Mouse (Mus musculus): Measurements from ENCODE around the gene Sos2. TPM values are rescaled to one million over a fixed set of nuclear protein-coding genes. Genes with fewer than 3 reads are reported as not detected.

The Sos2 gene
- polyA plus RNA-seq, 1 experiment from 2014 or later, result 10.5 TPM

DNA sequence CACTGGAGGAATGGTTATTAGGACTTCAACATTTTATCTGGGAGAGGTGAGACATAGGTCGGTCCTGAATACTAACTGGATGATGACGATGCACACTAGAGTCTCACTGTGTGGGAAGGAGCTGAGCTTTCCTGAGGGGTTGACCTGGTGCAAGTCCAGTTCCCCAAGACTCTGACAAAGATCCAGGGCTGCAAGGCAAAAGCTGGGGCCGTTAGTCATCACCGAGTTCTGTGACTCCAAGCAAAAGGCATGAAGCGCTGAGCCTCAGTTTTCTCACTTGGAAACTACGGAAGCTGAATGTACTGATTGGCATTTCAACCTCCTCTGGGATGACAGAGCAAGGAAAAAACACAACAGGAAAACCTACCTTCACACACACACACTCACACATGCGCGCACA is 139.3 kb downstream of the Sos2 start:
- Histone ChIP-seq H3K4me1 (ENCODE audit: control insufficient read depth, insufficient read depth, low read length) (peaks cover 12% of the 10 kb centered on the region; the same call in 1 of the 2 replicates), H3K9ac (ENCODE audit: low read length) (no peak overlapping the region), H3K9me3 (ENCODE audit: control insufficient read depth, low read length) (no peaks in the 10 kb centered on the region), H3K27ac (replicated peaks; ENCODE audit: low read depth, low read length) (no peak overlapping the region), H3K27me3 (ENCODE audit: control insufficient read depth, insufficient read depth, low read length) (no peaks in the 10 kb centered on the region), H3K4me3 (ENCODE audit: low read depth, low read length) (no peak overlapping the region), H3K36me3 (ENCODE audit: control insufficient read depth, insufficient read depth, low read length) (no peaks in the 10 kb centered on the region), H3K4me2 (ENCODE audit: low read depth, severe bottlenecking) (no peak overlapping the region)
- no peak for DNase-seq (ENCODE audit: low spot score)
- ATAC-seq (ENCODE audit: insufficient number of reproducible peaks, low FRiP score, low TSS enrichment, low read depth), result no peak
- 89% methylated on average over 8 of the region's 8 CpGs for WGBS

DNA sequence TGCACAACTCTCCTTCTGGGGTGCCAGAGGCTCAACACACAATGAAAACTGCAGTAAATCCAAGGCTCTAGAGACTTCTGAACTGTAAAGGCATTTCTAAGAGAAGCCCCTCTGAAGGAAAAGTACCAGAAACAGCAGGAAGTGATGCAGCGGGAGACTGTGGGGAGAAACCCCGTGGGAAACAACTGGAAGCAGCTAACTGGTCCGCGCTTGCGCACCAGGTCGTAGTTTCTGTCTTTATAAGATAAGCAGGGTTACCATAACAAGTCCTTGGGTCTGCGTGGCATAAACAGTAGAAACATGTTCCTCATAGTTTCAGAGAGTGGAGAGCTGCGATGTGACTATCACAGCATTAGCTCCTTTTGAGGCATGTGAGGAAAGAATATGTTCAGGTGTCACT is 140.0 kb downstream of the Sos2 start:
- Histone ChIP-seq H3K36me3 (ENCODE audit: control insufficient read depth, insufficient read depth, low read length) (no peaks in the 10 kb centered on the region), H3K9ac (ENCODE audit: low read length) (no peak overlapping the region), H3K4me1 (ENCODE audit: control insufficient read depth, insufficient read depth, low read length) (peaks cover 16% of the 10 kb centered on the region; the same call in 1 of the 2 replicates), H3K4me3 (ENCODE audit: low read depth, low read length) (no peak overlapping the region), H3K4me2 (ENCODE audit: low read depth, severe bottlenecking) (no peak overlapping the region), H3K9me3 (ENCODE audit: control insufficient read depth, low read length) (no peaks in the 10 kb centered on the region), H3K27me3 (ENCODE audit: control insufficient read depth, insufficient read depth, low read length) (no peaks in the 10 kb centered on the region), H3K27ac (replicated peaks; ENCODE audit: low read depth, low read length) (no peak overlapping the region)
- 78% methylated on average over 8 of the region's 8 CpGs for WGBS
- no peak for ATAC-seq (ENCODE audit: insufficient number of reproducible peaks, low FRiP score, low TSS enrichment, low read depth)
- no peak for DNase-seq (ENCODE audit: low spot score)

- H3K9ac ChIP-seq (ENCODE audit: low read length), result no peak overlapping the region
- peaks cover 16% of the 10 kb centered on the region; the same call in 1 of the 2 replicates for H3K4me1 ChIP-seq (ENCODE audit: control insufficient read depth, insufficient read depth, low read length)
- no peak overlapping the region for H3K4me3 ChIP-seq (ENCODE audit: low read depth, low read length)
- H3K9me3 ChIP-seq (ENCODE audit: control insufficient read depth, low read length), result no peaks in the 10 kb centered on the region
- WGBS, result 90% methylated on average over 7 of the region's 7 CpGs
- H3K36me3 ChIP-seq (ENCODE audit: control insufficient read depth, insufficient read depth, low read length), result no peaks in the 10 kb centered on the region
- H3K4me2 ChIP-seq (ENCODE audit: low read depth, severe bottlenecking), result no peak overlapping the region
- no peak for DNase-seq (ENCODE audit: low spot score)
- ATAC-seq (ENCODE audit: insufficient number of reproducible peaks, low FRiP score, low TSS enrichment, low read depth), result no peak
- no peak overlapping the region for H3K27ac ChIP-seq (replicated peaks; ENCODE audit: low read depth, low read length)
- H3K27me3 ChIP-seq (ENCODE audit: control insufficient read depth, insufficient read depth, low read length), result no peaks in the 10 kb centered on the region
Measured at GRCm38 (mm10) chr12:69539353-69539752, 142.3 kb downstream of the Sos2 start.

DNA sequence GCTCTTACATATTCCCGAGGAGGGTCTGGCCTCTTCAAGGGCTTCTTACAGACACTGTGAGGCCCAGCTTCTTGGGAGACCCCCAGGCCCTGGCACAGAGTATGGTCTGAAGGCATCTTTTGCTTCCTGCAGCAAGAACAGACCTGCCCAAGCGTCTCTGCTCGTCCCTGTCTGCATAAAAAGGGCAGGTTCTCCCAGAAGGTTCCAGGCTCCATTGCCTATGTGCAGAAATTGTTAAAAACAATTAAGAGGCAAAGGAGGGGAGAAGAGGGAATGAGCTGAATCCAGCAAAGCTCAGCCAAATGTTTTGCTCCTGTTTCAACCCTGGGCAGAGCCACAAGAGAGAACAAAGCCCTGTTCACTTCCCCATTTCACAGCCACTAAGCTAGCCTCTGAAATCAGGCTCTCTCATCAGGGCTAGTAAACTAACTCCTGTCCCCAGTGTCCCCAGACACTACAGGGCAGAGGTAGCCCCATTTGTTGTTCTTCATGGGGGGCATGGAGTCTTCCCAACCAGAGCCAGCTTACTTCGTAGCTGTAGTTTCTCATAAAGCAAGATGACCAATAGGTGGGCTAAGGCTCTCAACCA is 143.2 kb downstream of the Sos2 start:
- Histone ChIP-seq H3K4me3 (ENCODE audit: low read depth, low read length) (no peak overlapping the region), H3K9ac (ENCODE audit: low read length) (no peak overlapping the region; the same call in 1 of the 2 replicates), H3K27ac (replicated peaks; ENCODE audit: low read depth, low read length) (no peak overlapping the region; the same call in 1 of the 2 replicates), H3K36me3 (ENCODE audit: control insufficient read depth, insufficient read depth, low read length) (no peaks in the 10 kb centered on the region), H3K9me3 (ENCODE audit: control insufficient read depth, low read length) (no peaks in the 10 kb centered on the region), H3K27me3 (ENCODE audit: control insufficient read depth, insufficient read depth, low read length) (no peaks in the 10 kb centered on the region), H3K4me2 (ENCODE audit: low read depth, severe bottlenecking) (no peak overlapping the region), H3K4me1 (ENCODE audit: control insufficient read depth, insufficient read depth, low read length) (peaks cover 16% of the 10 kb centered on the region; the same call in 1 of the 2 replicates)
- ATAC-seq (ENCODE audit: insufficient number of reproducible peaks, low FRiP score, low TSS enrichment, low read depth), result no peak
- no peak for DNase-seq (ENCODE audit: low spot score)
- WGBS, result 64% methylated on average over 4 of the region's 4 CpGs

GRCm38 (mm10) chr12:69537675-69538361 is 143.8 kb downstream of the Sos2 start:
- DNase-seq (ENCODE audit: low spot score) (peak; percentile 59), ATAC-seq (ENCODE audit: insufficient number of reproducible peaks, low FRiP score, low TSS enrichment, low read depth) (no peak)
- Histone ChIP-seq H3K36me3 (ENCODE audit: control insufficient read depth, insufficient read depth, low read length) (no peaks in the 10 kb centered on the region), H3K4me3 (ENCODE audit: low read depth, low read length) (no peak overlapping the region), H3K4me1 (ENCODE audit: control insufficient read depth, insufficient read depth, low read length) (peaks cover 16% of the 10 kb centered on the region; the same call in 1 of the 2 replicates), H3K27ac (replicated peaks; ENCODE audit: low read depth, low read length) (no peak overlapping the region; the same call in 1 of the 2 replicates), H3K9me3 (ENCODE audit: control insufficient read depth, low read length) (no peaks in the 10 kb centered on the region), H3K4me2 (ENCODE audit: low read depth, severe bottlenecking) (peak overlapping the region; percentile 29), H3K9ac (ENCODE audit: low read length) (peak overlapping the region; percentile 34), H3K27me3 (ENCODE audit: control insufficient read depth, insufficient read depth, low read length) (no peaks in the 10 kb centered on the region)
- 37% methylated on average over 19 of the region's 19 CpGs for WGBS

- DNase-seq (ENCODE audit: low spot score), result peak; percentile 58
- ATAC-seq (ENCODE audit: insufficient number of reproducible peaks, low FRiP score, low TSS enrichment, low read depth), result no peak
- Histone ChIP-seq H3K4me2 (ENCODE audit: low read depth, severe bottlenecking) (peak overlapping the region; percentile 29; the same call in 1 of the 2 replicates), H3K4me1 (ENCODE audit: control insufficient read depth, insufficient read depth, low read length) (peaks cover 16% of the 10 kb centered on the region; the same call in 1 of the 2 replicates), H3K36me3 (ENCODE audit: control insufficient read depth, insufficient read depth, low read length) (no peaks in the 10 kb centered on the region), H3K9ac (ENCODE audit: low read length) (no peak overlapping the region), H3K9me3 (ENCODE audit: control insufficient read depth, low read length) (no peaks in the 10 kb centered on the region), H3K27me3 (ENCODE audit: control insufficient read depth, insufficient read depth, low read length) (no peaks in the 10 kb centered on the region), H3K4me3 (ENCODE audit: low read depth, low read length) (no peak overlapping the region), H3K27ac (replicated peaks; ENCODE audit: low read depth, low read length) (no peak overlapping the region; the same call in 1 of the 2 replicates)
- 30% methylated on average over 10 of the region's 10 CpGs for WGBS
Measured at GRCm38 (mm10) chr12:69537243-69537674, 144.4 kb downstream of the Sos2 start.

- H3K27ac ChIP-seq (replicated peaks; ENCODE audit: low read depth, low read length), result no peak overlapping the region; the same call in 1 of the 2 replicates
- 76% methylated on average over 10 of the region's 10 CpGs for WGBS
Measured at GRCm38 (mm10) chr12:69536616-69537242, 144.9 kb downstream of the Sos2 start.

More at GRCm38 (mm10) chr12:69536616-69537242, 144.9 kb downstream of the Sos2 start:
- H3K9ac ChIP-seq (ENCODE audit: low read length), result no peak overlapping the region
- peaks cover 16% of the 10 kb centered on the region; the same call in 1 of the 2 replicates for H3K4me1 ChIP-seq (ENCODE audit: control insufficient read depth, insufficient read depth, low read length)
- H3K4me2 ChIP-seq (ENCODE audit: low read depth, severe bottlenecking), result no peak overlapping the region
- no peak for ATAC-seq (ENCODE audit: insufficient number of reproducible peaks, low FRiP score, low TSS enrichment, low read depth)
- H3K4me3 ChIP-seq (ENCODE audit: low read depth, low read length), result no peak overlapping the region
- H3K9me3 ChIP-seq (ENCODE audit: control insufficient read depth, low read length), result no peaks in the 10 kb centered on the region
- H3K36me3 ChIP-seq (ENCODE audit: control insufficient read depth, insufficient read depth, low read length), result no peaks in the 10 kb centered on the region
- H3K27me3 ChIP-seq (ENCODE audit: control insufficient read depth, insufficient read depth, low read length), result no peaks in the 10 kb centered on the region
- no peak for DNase-seq (ENCODE audit: low spot score)

Data from limb, embryonic 11.5 days (tissue).